Mouse (Mus musculus) embryonic facial prominence, embryonic 15.5 days (tissue): ENCODE results near the gene Ip6k2. TPM values are rescaled to one million over a fixed set of nuclear protein-coding genes. Genes with fewer than 3 reads are reported as not detected.

Experiments
- ATAC-seq: fragments of 200-750 bp; cut with Nextera tagmentation; 2 replicates; pipeline ENCODE4 v1.8.0; 2017; ENCODE audit warnings: low read depth, moderate TSS enrichment; ENCODE audit not compliant: insufficient number of reproducible peaks, low FRiP score, low TSS enrichment
- H3K27ac ChIP-seq: fragments of 300-500 bp; sonication (generic); replicated peaks from 2 replicates; pipeline ENCODE4 v1.5.1; 2015; ENCODE audit warnings: mild to moderate bottlenecking, inconsistent platforms
- H3K27me3 ChIP-seq: fragments of 300-500 bp; sonication (generic); 2 replicates; pipeline ENCODE4 v1.6.1; 2015; ENCODE audit warnings: inconsistent platforms
- H3K36me3 ChIP-seq: fragments of 300-500 bp; sonication (generic); 2 replicates; pipeline ENCODE4 v1.6.1; 2015; ENCODE audit warnings: mild to moderate bottlenecking, inconsistent platforms
- H3K4me1 ChIP-seq: fragments of 300-500 bp; sonication (generic); 2 replicates; pipeline ENCODE4 v1.6.1; 2015; ENCODE audit warnings: inconsistent platforms
- H3K4me2 ChIP-seq: fragments of 300-500 bp; sonication (generic); replicated peaks from 2 replicates; pipeline ENCODE4 v1.6.1; 2015; ENCODE audit warnings: mild to moderate bottlenecking, inconsistent platforms
- H3K4me3 ChIP-seq: fragments of 300-500 bp; sonication (generic); replicated peaks from 2 replicates; pipeline ENCODE4 v1.5.1; 2015; ENCODE audit warnings: mild to moderate bottlenecking, inconsistent platforms
- H3K9ac ChIP-seq: fragments of 300-500 bp; sonication (generic); 2 replicates; pipeline ENCODE4 v1.6.1; 2015; ENCODE audit warnings: inconsistent platforms
- H3K9me3 ChIP-seq: fragments of 300-500 bp; sonication (generic); replicated peaks from 2 replicates; pipeline ENCODE4 v1.6.1; 2016; ENCODE audit warnings: inconsistent platforms
- WGBS: fragments of 180-500 bp; shearing (Covaris S2); methylation state at CpG from one replicate; pipeline ENCODE4 v1.1.7; 2015; 5-methylcytosine and 5-hydroxymethylcytosine counted together
- microRNA-seq: library from miRNA; unstranded; fragments of <30 nt; microRNA quantifications from one replicate; pipeline ENCODE4, GENCODE M21; 2016; ENCODE audit warnings: borderline number of aligned reads
- polyA plus RNA-seq: library from polyadenylated mRNA; unstranded; fragments of >200 nt; fragmentation: Nextera tagmentation; extraction: Ambion mirVana; gene quantifications from 2 replicates; pipeline ENCODE4 v1.2.1, GENCODE M21; 2015

Ip6k2 gene
- polyA plus RNA-seq, 1 experiment from 2014 or later = 101 TPM

GRCm38 (mm10) chr9:108847374-108847773 lies 63.8 kb downstream of the Ip6k2 start:
- no peak overlapping the region for H3K4me2 ChIP-seq
- no peaks in the 10 kb centered on the region for H3K36me3 ChIP-seq
- H3K4me1 ChIP-seq = peaks cover 8% of the 10 kb centered on the region; the same call in 1 of the 2 replicates
- 84% methylated on average over 4 of the region's 4 CpGs for WGBS
- no peak overlapping the region for H3K4me3 ChIP-seq
- no peak for ATAC-seq
- no peak overlapping the region for H3K9ac ChIP-seq
- H3K27me3 ChIP-seq = 0 out of 2 replicates have a peak, but pooled peaks cover 4% of the 10 kb centered on the region
- no peak overlapping the region for H3K27ac ChIP-seq
- no peaks in the 10 kb centered on the region for H3K9me3 ChIP-seq

- Histone ChIP-seq H3K27me3 (no peaks in the 10 kb centered on the region), H3K27ac (no peak overlapping the region), H3K4me1 (peaks cover 10% of the 10 kb centered on the region), H3K4me3 (no peak overlapping the region), H3K9ac (no peak overlapping the region), H3K4me2 (no peak overlapping the region), H3K9me3 (no peaks in the 10 kb centered on the region), H3K36me3 (no peaks in the 10 kb centered on the region)
- no peak for ATAC-seq
- 67% methylated on average over 17 of the region's 17 CpGs for WGBS
Observed at GRCm38 (mm10) chr9:108848419-108848818, 64.8 kb downstream of the Ip6k2 start.

- peak within 1 kb of the TSS; percentile 75 for H3K4me3 ChIP-seq
- no peaks in the 10 kb centered on the region for H3K27me3 ChIP-seq
- no peak for ATAC-seq
- no peaks in the 10 kb centered on the region for H3K9me3 ChIP-seq
- peaks cover 10% of the 10 kb centered on the region; the same call in 1 of the 2 replicates for H3K36me3 ChIP-seq
- H3K9ac ChIP-seq = peak within 1 kb of the TSS; percentile 67
- 84% methylated on average over 3 of the region's 3 CpGs for WGBS
- H3K27ac ChIP-seq = peak within 1 kb of the TSS; percentile 91
- peak within 1 kb of the TSS; percentile 76 for H3K4me2 ChIP-seq
- peaks cover 27% of the 10 kb centered on the region for H3K4me1 ChIP-seq
Observed at GRCm38 (mm10) chr9:108852976-108853375, 69.4 kb downstream of the Ip6k2 start, which contains the start of gene Slc26a6. Gene Slc26a6 (plus strand): TSS chr9:108853283.

- Histone ChIP-seq H3K9me3 (no peaks in the 10 kb centered on the region), H3K27ac (peak overlapping the region; percentile 91), H3K4me2 (peak overlapping the region; percentile 76), H3K4me3 (peak overlapping the region; percentile 75), H3K4me1 (peaks cover 27% of the 10 kb centered on the region), H3K9ac (peak overlapping the region; percentile 67), H3K27me3 (no peaks in the 10 kb centered on the region), H3K36me3 (peaks cover 11% of the 10 kb centered on the region; the same call in 1 of the 2 replicates)
- WGBS = 2% methylated on average over 25 of the region's 25 CpGs
- peak; percentile 89 for ATAC-seq
Observed at GRCm38 (mm10) chr9:108853635-108854240, 70.1 kb downstream of the Ip6k2 start.

GRCm38 (mm10) chr9:108854241-108854696 lies 70.7 kb downstream of the Ip6k2 start:
- Histone ChIP-seq H3K9ac (peak overlapping the region; percentile 67), H3K27me3 (no peaks in the 10 kb centered on the region), H3K4me3 (peak overlapping the region; percentile 75), H3K36me3 (peaks cover 15% of the 10 kb centered on the region; the same call in 1 of the 2 replicates), H3K9me3 (no peaks in the 10 kb centered on the region), H3K27ac (peak overlapping the region; percentile 91), H3K4me2 (peak overlapping the region; percentile 76), H3K4me1 (peaks cover 27% of the 10 kb centered on the region)
- peak; percentile 82 for ATAC-seq
- under 1% methylated on average over 28 of the region's 28 CpGs for WGBS

GRCm38 (mm10) chr9:108855335-108855734 lies 71.7 kb downstream of the Ip6k2 start:
- peaks cover 27% of the 10 kb centered on the region for H3K4me1 ChIP-seq
- H3K4me2 ChIP-seq = peak overlapping the region; percentile 76
- H3K27me3 ChIP-seq = no peaks in the 10 kb centered on the region
- 60% methylated on average over 5 of the region's 5 CpGs for WGBS
- H3K9ac ChIP-seq = 0 out of 2 replicates have a peak overlapping the region, but pooled peaks have one; percentile 9
- H3K27ac ChIP-seq = no peak overlapping the region
- no peak for ATAC-seq
- no peaks in the 10 kb centered on the region for H3K9me3 ChIP-seq
- H3K36me3 ChIP-seq = peaks cover 23% of the 10 kb centered on the region; the same call in 1 of the 2 replicates
- peak overlapping the region; percentile 75; the same call in 1 of the 2 replicates for H3K4me3 ChIP-seq

Small RNA genes within 50 kb of the gene (microRNA-seq; reads per million reads assigned to microRNA genes)
- not detected for gene Gm23156

Other genes with a start within 250 kb of the Ip6k2 start
- gene Impdh2, start 223.5 kb upstream of the Ip6k2 start, polyA plus RNA-seq = 172 and 173 TPM in 2 replicates
- 63.8 and 65.6 TPM in 2 replicates for gene Ndufaf3, start 216.4 kb upstream of the Ip6k2 start, polyA plus RNA-seq
- gene Dalrd3, start 213.9 kb upstream of the Ip6k2 start, polyA plus RNA-seq = 137 and 139 TPM in 2 replicates
- 89.6 and 93.7 TPM in 2 replicates for gene Wdr6, start 205.1 kb upstream of the Ip6k2 start, polyA plus RNA-seq
- gene P4htm, start 186.1 kb upstream of the Ip6k2 start, polyA plus RNA-seq = 10.4 and 12.2 TPM in 2 replicates
- 46.9 and 49.5 TPM in 2 replicates for gene Arih2, start 134.4 kb upstream of the Ip6k2 start, polyA plus RNA-seq
- 36.5 and 37.7 TPM in 2 replicates for gene Slc25a20, start 121.7 kb upstream of the Ip6k2 start, polyA plus RNA-seq
- gene Prkar2a, start 94.5 kb upstream of the Ip6k2 start, polyA plus RNA-seq = 29.0 and 30.7 TPM in 2 replicates
- 16.5 and 20.4 TPM in 2 replicates for gene Nckipsd, start 24.6 kb downstream of the Ip6k2 start, polyA plus RNA-seq
- gene Celsr3, start 42.5 kb downstream of the Ip6k2 start, polyA plus RNA-seq = 0.53 and 0.58 TPM in 2 replicates
- 15.2 and 15.3 TPM in 2 replicates for gene Slc26a6, start 69.5 kb downstream of the Ip6k2 start, polyA plus RNA-seq
- 0.38 and 0.83 TPM in 2 replicates for gene Tmem89, start 130.8 kb downstream of the Ip6k2 start, polyA plus RNA-seq
- 470 and 480 TPM in 2 replicates for gene Uqcrc1, start 152.8 kb downstream of the Ip6k2 start, polyA plus RNA-seq
- gene Col7a1, start 169.8 kb downstream of the Ip6k2 start, polyA plus RNA-seq = 38.7 and 48.9 TPM in 2 replicates
- gene Ucn2, start 202.2 kb downstream of the Ip6k2 start, polyA plus RNA-seq = 0.89 and 1.2 TPM in 2 replicates
- 14.0 and 14.9 TPM in 2 replicates for gene Pfkfb4, start 208.0 kb downstream of the Ip6k2 start, polyA plus RNA-seq